Mouse (Mus musculus) G1E-ER4 (cell line): ENCODE data around the gene Olfr65. TPM values are rescaled to one million over a fixed set of nuclear protein-coding genes. Genes with fewer than 3 reads are reported as not detected.

Experiments used
- GATA1 ChIP-seq: IDR thresholded peaks from one replicate; pipeline ENCODE4 v1.8.0; 2012; ENCODE audit warnings: low read length, inconsistent platforms
- polyA plus RNA-seq: library from polyadenylated mRNA; stranded (reverse); fragments of >175 nt; gene quantifications from 2 replicates; pipeline ENCODE4 v1.2.3, GENCODE M21; 2012

The Olfr65 gene
- polyA plus RNA-seq = not detected in 2 replicates

DNA sequence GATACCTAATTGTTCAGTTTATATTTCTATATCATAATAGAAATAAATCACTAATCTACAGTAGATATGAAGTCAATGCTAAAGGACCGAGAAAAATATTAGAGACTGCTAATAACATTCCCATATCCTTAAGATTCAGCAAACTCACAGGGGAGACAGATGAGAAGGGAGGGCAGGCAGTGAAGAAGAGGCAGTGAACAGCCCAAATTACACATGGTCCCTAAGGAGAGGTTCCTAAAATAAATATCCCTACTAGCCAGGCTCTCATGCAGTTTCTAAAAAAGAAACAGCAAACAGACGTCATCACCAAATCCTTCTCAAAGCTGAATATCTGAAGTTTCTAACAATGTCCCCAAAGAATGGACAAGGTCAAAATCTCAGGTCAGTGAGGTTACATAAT is at the start of gene Olfr65:
Olfr65 (plus strand) TSS at position 301 of the 400 bp plus-strand sequence.
- TF ChIP-seq GATA1 = no peak

DNA sequence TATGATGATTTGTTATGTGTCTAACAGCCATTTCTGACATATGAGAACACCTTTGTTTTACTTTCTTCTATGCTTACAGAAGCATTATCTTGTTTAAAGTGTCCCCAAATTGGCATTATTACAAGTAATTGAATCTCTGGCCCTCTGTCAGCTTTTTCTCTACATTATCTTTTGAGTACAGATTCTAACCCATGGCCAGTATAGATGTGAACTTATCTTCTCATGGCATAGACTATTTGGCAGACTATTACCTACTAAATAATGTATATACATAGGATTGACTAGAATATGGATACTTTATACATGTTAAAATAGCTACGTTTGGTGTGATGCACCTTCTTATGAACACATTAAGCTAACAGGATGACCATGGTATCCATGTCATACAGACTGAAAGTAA is 48.6 kb upstream of the Olfr65 start:
- no peak for TF ChIP-seq GATA1

DNA sequence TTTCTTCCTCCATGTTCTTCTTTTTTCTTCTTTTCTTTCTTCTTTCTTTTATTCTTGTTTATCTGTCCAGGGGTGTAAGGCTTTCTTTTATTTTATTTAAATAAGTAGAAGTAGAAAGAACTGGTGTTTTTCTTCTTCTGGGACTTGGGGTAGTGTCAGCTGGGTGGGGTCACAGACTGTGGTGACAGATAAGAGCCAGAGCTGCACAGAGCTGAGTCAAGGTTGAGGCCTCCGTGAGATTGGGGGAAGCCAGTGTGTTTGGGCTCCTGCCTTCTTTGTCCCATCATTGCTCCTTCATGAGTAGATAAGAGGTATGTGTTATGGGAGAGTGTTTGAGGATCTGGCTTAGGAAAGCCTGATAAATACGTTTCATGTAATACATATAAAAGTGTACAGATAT is 44.2 kb upstream of the Olfr65 start:
- peak; percentile 40 for TF ChIP-seq GATA1

DNA sequence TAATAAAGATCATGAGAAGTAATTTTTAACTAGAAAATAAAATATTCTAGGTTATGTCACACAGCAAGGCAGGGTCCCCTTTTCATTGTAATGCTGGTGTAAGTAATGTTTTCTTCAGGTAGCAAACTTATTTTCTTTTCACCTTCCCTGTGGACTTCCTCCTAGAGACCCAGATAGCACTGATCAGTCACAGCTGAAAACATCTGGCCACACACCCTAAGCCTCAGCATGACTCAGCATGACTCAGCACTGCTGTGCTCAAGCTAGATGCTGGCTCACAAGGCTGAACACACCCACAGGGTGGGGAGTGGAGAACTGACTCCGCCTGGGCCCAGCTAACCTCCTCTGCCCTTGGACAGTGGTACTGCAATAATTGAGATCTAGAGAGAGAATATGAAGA is 42.4 kb upstream of the Olfr65 start:
- TF ChIP-seq GATA1 = peak; percentile 32

DNA sequence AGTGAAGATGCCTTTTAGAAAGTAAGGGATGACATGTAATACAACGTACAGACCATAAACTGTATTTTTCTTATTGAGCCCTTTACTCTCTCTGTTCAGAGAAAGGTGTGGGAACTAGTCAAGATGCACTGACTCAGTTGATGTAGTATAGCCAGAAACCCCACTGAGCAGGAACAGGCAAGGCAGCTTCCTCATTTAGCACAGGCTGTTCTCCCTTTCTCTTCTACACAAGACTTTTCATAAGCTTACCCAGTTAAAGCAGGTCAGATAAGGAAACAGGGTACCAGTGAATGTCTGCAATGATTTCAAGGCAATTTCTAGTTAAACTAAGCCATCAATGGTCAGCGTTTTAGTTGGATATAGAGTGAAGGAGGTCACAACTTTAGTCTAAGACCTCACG is 41.8 kb upstream of the Olfr65 start:
- no peak for TF ChIP-seq GATA1

DNA sequence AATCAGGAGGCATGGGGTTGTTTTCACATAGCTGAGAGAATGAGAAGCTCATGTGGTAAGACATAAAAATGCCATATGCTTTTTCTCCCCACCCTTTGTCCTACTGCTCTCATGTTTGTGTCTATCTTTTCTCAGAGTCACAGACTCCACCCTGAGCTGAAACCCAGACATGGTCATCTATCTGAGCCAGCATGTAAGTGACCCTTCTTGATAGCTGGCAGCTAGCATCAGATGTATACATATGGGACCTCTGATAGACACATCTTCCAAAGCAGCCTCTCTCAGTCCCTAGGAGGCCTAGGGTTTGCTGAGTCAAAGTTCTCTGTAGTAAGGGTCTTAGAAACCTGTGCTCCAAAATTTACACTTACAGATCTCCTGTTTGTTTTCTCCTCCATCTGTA is 37.6 kb upstream of the Olfr65 start:
- TF ChIP-seq GATA1 = peak; percentile 51

DNA sequence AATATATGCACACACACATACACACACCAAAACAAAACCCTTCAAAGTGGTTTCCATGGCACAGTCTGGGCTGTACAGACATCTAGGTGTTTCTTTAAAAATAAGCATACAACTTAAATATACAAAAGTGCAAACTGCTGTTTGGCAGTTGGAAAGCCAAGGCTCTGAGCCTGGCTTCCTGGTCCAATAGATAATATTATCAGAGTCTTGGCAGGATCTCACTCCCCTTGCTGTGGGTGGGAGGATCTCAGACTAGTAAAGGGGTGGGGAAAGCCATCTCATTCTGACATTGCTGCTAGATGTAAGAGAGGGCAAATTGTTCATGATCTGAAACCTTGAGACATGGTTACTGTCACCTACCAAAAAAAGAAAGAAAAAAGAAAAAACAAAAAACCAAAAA is 32.6 kb upstream of the Olfr65 start:
- peak; percentile 43 for TF ChIP-seq GATA1

DNA sequence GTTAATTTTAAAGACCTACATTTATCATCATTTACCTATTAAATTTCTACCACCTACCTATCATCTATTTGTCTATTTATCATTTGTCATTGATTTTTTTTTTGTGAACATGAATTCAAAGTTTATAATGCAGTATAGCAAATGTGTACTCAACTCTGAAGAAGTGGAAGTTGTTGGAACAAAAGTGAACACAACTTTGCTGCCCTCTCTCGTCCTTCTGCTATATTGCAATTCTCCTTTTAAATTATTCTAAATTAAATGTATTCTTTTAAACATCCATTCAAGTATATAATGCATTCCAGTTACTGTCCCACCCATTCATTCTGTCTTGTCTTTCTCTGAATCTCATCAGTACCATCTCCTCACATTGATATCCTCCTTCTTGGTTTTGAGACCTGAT is 30.2 kb upstream of the Olfr65 start:
- TF ChIP-seq GATA1 = no peak

DNA sequence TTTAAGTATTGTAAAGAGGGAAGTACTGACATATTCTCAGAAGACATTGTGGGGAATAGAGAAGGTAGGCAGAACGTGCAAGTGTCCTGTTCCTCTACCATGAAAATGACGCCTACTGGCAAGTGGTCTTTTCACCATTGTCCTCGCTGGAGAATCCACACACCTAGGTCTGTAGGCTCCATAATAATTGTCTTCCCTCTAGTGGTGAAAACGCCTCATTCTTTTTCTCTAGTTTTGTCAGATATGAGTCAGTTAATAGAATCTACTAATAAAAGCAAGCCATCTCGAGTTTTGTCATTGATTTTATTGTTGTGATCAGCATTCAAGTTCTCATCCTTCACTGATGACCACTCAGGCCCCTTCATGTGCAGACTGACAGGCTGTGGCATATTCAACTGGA is 28.8 kb upstream of the Olfr65 start:
- TF ChIP-seq GATA1 = no peak

DNA sequence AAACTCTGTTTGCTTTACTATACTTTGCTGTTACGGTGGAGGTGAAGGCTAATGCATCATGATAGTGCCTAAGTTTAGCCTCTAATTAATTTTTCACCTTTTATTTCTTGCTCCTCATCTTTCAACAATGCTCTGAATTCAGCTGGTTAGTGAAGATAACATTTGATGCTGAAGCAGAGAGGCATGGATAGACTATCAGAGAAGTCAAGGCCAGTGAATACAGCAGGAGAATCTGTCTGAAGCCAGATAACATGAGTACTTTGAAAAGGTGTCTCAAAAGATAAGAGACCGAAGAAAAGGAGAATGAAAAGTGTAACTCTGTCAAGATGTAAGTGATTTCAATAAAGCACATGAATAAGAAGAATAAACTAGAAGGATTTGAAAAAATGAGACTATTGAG is 26.2 kb upstream of the Olfr65 start:
- TF ChIP-seq GATA1 = peak; percentile 68

DNA sequence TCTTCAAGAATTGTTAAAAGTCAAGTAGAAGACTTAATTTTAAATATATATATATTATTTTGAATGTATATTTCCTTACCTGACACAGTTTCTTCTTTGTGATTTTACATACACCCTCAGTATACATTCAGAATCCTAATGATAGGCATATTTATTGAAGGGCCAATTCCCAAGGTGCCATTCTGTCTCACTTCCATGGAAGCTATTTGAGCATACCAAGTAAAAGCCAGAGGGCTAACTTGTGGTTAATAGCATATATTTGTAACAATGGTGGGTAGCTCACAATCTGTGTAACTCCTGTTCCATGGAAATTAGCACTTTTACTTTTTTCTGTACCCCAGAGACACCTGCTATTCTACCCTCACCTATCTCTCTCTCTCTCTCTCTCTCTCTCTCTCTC is 17.1 kb upstream of the Olfr65 start, which contains the start of gene Olfr66:
Olfr66 (minus strand) TSS at position 101 of the 400 bp plus-strand sequence.
- TF ChIP-seq GATA1 = no peak

DNA sequence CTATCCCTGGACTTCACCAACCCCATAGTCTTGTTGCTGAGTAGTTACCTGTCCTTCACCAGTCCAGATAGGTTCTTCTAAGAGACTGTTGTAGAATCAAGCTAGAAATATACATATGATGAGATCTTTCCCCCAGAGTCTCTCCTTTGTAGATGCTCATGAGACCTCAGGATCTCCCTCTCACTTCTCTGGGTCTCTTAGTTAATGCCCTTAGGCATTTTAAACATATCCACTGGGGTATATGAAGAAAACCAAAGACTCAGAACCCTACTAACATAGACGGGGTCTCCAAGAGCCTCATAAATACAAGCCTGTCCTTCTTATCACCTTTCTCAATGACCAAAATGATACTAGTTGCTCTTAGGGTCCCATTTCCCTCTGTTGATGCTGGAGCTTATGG is 8.9 kb upstream of the Olfr65 start, which contains the start of gene Olfr64:
Olfr64 (minus strand) TSS at position 101 of the 400 bp plus-strand sequence.
- TF ChIP-seq GATA1 = no peak

DNA sequence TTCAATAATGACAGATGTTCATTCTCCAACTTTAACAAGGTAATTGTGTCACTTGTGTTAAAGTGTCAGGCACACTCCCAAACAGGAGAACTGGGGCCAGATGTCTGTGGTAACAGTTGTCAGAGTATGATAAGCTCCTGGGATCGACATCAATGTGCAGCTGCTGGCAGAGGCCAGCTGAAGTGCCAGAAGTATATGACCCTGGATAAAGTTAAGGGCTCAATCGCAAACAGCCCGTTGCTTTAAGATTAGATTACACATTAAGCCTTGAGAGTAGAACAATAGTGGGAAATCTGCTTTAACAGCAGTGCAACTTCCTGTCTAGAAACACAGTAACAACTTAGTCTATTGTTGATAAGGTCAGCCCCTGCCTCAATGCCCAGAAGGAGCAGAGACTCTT is 6.8 kb downstream of the Olfr65 start:
- TF ChIP-seq GATA1 = peak; percentile 99

DNA sequence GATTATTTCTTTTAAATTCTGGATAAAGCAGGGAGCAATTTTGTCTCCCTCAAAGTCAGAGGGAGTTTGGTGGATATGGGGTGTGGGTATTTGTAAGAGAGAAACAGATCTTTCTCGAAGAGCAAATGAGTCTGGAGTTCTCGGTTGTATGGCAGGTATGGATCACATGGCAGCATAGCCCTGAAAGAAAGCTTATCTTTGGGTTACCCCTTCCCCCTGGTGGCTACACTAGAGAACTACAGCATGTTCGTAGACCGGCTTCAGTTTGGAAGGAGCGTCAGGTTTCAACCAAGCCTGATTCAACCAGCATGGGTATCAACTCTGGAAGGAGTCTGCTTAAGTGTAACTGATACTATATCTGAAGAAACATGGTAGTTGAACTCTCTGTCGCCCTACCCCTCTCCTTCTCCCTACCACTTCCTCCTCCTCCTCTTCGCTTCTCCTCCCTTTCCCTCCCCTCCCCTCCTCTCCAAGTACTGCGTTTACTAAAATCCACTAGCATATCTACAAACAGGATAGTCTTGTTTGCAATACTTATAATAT is 9.8 kb downstream of the Olfr65 start:
- no peak for TF ChIP-seq GATA1

DNA sequence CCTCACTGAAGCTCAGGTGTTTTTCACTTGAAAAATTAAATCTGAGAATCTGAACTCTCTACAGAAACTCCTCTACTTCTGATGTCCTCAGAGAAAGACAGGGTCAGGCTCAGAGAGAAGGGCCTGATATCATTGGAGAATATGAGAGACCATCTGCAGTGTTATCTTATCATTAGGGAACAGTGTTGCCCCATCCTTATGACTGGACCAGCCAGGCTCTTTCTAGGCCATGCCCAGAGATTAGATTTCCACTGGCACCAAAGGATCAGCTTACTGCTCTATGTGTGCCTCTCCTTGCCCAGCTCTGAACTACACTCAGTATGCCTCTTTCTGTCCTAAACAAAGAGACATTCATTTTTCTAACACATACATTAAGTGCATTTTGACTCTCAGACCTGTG is 12.1 kb downstream of the Olfr65 start:
- TF ChIP-seq GATA1 = no peak

DNA sequence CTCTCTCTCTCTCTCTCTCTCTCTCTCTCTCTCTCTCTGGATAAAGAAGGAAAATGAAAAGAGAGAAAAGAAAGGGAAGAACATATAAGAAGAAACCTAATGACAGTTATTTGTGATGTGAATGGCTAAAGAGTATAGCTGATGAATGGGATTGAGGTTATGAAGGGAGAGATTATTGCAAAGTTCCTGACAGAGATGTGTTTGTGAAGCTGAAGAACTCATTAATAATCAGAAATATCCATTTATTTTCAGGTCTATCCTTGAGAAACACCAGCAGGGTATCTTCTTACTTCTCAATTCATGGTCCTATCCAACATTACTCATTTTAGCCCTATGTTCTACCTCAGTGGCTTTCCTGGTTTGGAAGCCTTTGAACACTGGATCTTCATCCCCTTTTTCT is 25.2 kb downstream of the Olfr65 start, which contains the start of gene Olfr631:
Olfr631 (plus strand) TSS at position 301 of the 400 bp plus-strand sequence.
- no peak for TF ChIP-seq GATA1

DNA sequence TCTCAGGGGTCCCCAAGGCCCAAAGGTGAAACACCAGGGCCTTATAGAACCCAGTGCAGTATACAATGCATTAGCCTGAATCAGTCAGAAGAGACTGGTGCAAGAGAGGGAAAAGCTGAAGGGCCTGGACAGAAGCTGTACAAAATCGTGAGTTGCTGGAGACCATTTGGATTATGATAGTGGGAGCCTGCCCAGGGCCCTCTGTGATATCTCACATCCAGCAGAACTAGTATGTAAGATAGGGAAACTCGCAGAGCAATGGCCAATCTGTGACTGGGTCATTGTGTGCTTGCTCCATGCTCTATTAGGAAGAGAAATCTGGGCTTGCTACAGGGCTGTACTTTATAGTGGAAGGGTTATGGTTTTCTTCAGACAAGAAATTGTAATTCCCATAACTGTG is 31.0 kb downstream of the Olfr65 start, which contains the start of gene Olfr632:
Olfr632 (plus strand) TSS at position 84 of the 400 bp plus-strand sequence.
- TF ChIP-seq GATA1 = no peak

DNA sequence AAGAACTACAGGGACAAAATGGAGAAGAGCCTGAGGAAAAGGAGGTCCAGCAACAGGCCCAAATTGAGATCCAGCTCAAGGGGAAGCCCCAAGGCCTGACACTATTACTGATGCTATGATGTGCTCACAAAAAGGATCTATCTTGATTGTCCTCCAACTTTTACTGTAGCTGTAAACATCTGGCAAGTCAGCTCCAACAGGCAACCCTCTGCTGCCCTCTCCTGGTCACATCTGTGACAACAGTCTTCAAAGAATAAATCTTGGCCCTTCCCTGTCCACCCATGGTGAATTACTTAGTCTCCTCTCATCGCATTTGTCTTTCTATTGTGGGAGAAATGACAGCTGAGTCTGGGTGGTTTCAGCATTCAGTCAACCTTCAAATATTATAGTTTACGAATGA is 39.4 kb downstream of the Olfr65 start:
- no peak for TF ChIP-seq GATA1
